Mouse (Mus musculus): Measurements from ENCODE around the gene Ccdc12. TPM values are rescaled to one million over a fixed set of nuclear protein-coding genes. Genes with fewer than 3 reads are reported as not detected.

Ccdc12 gene
- total RNA-seq, 2 experiments from 2014 or later, result 65.9 to 74.9 TPM

DNA sequence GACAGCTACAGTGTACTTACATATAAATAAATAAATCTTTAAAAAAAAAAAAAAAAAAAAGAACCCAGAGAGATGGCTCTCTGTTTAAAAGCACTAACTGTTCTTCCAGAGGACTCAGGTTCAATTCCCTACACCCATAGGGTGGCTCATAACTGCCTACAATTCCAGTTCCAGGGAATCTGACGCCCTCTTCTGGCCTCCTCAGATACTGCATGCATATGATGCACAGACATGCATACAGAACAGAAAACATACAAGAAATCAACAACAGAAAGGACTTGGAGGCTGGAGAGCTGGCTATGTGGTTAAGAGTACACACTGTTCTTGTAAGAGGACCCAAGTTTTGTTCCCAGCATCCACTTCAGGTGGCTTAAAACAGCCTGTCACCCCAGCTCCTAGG, 81.8 kb downstream of the Ccdc12 start:
- no peak for DNase-seq (ENCODE audit: low spot score in 2 of 2)

DNA sequence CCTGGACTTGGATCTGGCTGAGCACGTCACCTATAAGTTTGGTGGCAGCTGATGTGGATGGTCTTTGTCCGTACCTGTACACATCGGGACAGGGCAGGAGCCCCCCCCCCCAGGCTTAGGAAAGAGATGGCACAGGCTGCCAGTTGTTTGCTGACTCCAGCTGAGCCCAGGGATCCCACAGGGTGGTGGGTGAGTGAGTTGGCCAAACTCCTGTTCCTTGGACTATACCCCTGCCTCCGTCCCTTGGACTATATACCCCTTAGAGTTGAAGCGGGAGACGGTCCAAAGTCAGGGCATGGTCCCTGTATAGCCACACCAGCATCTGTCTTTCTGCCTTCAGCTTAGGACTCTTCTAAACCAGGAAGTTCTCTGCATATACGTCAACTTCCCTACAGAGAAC, 83.7 kb downstream of the Ccdc12 start:
- no peak for DNase-seq (ENCODE audit: low spot score in 2 of 2)

GRCm38 (mm10) chr9:110741711-110742294, 85.5 kb downstream of the Ccdc12 start, which contains the start of gene Myl3:
Gene Myl3, plus strand, starts transcription at chr9:110741861.
- DNase-seq (ENCODE audit: low spot score in 2 of 2), result no peak

DNA sequence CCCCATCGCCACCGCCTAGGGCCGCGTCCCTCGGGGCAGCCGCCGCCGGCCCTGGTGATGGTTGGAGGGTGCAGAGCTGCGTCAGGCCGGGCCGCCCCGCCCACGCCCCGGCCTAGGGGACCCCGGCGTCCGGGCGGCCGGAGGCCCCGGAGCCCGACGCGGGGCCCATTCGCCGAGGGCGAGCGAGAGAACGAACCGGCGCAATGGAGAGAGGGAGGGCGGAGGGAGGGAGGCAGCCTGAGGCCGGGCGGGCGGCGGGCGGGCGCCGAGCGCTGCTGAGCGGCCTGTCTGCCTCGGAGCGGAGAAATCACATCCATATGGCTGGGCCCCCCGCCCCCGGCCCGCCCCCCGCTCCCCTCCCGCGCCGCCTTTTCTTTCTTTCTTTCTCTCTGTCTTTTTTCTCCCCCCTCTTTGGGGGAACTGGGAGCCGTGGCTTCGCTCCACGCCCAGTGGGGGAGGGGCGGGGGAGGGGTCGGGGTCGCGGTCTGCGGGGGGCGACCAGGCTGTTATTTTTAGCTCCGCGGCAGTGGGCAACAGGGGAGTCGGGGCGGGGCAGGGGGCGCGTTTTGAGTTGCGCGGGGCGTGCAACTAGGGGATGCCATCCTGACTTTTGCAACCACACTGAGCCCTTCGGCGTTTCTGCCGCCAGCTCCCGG, 86.1 kb downstream of the Ccdc12 start:
- DNase-seq (ENCODE audit: low spot score in 2 of 2), result no peak

- DNase-seq (ENCODE audit: low spot score in 2 of 2), result no peak
Measured at GRCm38 (mm10) chr9:110742951-110743455, 86.7 kb downstream of the Ccdc12 start.

DNA sequence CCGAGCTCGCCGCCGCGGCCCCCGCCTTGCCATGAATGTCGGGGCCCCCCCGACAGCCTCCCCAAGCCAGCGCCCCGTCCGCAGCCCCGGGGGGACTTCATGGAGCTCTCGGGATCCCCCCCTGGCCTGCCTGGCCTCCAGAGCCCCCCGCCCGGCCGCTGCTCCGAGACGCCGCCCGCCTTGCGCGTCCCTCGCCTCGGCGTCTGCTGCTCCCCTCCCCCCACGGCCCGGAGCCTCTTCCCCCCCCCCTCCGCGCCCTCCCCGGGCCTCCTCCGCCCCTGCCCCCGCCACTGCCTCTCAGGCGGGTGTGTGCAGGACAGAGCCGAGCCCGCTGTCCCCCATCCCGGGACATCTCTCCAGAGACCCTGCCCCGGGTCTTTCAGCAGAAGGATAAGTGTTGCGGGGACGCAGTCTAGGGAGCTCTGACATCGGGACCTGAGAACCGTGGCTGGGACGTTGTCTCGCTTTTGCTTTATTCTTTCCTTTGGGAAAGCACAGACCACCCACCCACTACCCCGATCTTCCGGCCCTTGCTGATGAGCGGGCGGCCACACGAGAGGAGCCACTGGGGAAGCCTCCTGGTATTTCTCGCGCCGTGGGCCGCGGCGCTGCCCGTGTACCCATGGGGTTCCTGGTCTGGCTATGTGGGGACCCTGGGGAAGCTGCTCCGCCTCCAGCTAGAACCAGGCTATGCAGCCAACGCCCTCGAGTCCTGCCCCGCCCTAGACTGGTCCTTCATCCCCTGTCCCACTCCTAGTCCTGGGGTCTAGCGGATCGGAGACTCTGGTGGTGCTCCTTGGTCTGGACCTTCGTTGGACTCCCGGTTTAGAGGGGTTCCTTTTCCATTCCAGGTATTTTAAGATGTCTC, 87.4 kb downstream of the Ccdc12 start:
- DNase-seq (ENCODE audit: low spot score in 2 of 2), result no peak

DNA sequence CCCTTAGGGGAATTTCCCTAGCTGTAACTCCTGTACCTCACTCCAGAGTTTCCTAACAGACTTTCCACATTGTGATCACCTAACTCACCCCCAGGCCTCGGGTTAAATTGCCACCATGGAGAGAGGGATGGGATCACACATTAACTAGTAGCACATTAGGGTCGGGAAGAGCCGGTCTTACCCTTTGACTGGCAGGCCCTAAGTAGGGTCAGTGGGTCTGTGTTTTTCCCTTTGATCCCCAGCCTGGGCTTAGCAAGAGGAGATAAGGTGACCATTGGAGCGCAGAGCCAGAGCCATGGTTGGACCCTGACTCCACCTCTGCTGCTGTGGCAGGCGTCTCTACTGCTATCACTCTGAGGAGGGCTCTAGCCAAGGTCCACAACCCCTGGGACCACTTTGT, 89.4 kb downstream of the Ccdc12 start:
- no peak for DNase-seq (ENCODE audit: low spot score in 2 of 2)

DNA sequence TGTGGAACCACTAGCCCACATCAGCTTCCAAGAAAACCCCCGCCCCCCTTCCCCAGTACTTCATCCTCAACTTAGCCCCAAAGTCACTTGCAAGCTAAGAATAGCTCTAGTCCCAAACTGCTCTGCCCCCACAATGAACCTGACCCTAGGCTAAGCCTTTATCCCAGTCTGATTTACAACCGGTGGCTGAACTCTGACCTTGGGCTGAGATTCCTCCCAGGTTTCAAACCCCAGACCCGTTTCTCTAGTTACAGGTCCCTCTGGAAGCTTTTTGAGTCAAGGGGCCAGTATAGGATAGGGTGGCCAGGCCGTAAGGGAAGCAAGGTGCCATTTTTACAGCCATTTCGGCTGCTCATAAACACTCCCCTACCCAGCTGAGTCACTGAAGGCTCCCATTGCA, 89.9 kb downstream of the Ccdc12 start:
- DNase-seq (ENCODE audit: low spot score in 2 of 2), result no peak

- no peak for DNase-seq (ENCODE audit: low spot score in 2 of 2)
Measured at GRCm38 (mm10) chr9:110746961-110747360, 90.7 kb downstream of the Ccdc12 start, which contains the start of gene Pth1r. Gene Pth1r, minus strand, starts transcription at chr9:110747145.

DNA sequence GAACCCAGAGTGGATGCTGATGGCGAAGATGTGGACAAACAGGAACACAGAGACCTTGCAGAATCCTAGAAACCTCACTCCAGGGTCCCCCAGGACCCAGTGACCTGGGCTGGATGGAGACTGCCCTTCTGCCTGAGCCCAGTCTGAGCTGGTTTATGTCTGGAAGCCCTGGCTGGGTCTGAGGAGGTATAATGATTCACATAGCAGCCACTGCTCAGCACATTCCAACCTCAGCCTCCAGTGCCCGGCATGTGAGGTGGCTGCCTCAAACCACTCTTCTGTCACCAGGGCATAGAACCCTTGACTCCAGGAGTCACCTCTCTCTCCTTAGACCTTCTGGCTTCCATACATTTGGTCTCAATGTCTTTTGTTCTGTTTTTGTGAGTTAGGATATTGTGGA, 92.1 kb downstream of the Ccdc12 start:
- no peak for DNase-seq (ENCODE audit: low spot score in 2 of 2)

GRCm38 (mm10) chr9:110750404-110751187, 94.3 kb downstream of the Ccdc12 start:
- DNase-seq (ENCODE audit: low spot score in 2 of 2), result no peak

GRCm38 (mm10) chr9:110751412-110751811, 95.1 kb downstream of the Ccdc12 start:
- no peak for DNase-seq (ENCODE audit: low spot score in 2 of 2)

DNA sequence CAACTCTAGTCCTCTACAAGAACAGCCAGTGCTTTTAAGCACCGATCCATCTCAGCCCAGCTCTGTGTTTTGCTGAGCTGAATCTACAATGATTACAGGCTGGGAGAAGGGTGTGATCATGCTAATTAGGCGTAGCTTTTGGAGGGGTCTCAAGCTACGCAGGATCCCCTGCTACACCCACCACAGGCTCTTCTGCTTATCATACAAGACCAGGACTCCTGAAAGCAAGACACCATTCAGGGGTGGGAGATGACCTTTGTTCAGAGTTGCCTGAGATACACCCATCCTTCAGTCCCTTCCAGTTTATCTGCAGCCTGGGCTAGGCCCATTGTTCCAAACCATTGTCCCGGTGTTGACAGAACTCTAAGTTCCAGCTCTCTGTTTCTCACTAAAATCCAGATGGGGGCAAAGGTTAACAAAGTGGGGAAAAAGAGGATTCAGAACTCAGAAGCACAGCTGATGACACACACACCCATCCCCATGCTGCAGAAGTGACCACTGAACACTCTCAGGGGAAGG, 96.7 kb downstream of the Ccdc12 start:
- DNase-seq (ENCODE audit: low spot score in 2 of 2), result no peak

DNA sequence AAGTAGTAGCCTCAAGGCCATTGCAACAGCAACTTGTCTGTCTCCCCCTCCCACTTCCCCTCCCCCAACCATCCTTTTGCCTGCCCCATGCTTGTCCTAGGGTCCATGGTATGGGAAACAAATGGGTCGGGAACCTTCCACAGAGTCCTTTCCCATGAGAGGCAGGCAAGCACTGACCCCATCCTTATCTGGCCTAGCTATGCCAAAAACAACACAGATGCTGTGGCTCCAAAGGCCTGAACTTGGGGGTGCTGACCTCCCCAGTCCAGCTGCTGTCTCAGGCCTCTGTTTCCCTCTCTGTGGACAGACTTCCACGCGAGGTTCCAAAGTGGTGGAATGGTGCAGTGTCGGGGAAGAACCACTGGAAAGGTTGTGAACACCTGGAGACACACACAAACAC, 97.5 kb downstream of the Ccdc12 start:
- no peak for DNase-seq (ENCODE audit: low spot score in 2 of 2)

- DNase-seq (ENCODE audit: low spot score in 2 of 2), result no peak
Measured at GRCm38 (mm10) chr9:110757816-110758215, 101.5 kb downstream of the Ccdc12 start.

DNA sequence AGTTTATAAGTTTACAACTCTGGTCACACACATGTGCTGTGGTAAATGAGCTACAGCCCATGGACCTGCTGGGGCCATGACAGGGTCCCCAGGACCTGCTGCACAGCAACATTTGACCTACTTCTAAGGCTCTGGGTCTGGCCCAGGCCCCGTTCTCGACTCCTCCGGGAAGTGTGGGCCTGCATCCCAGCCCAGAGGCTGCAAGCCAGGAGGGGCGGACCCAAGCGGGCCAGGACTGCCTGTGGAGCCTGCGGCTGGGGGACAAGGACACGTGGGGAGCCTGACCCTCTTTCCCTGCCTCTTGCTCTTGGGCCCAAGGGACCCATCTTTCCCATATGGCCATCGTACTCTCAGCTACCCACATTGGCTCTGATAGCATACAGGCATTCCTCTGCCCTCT, 102.3 kb downstream of the Ccdc12 start:
- peak in 1 of 2 experiments; percentile 27 for DNase-seq (ENCODE audit: low spot score in 2 of 2)

- DNase-seq (ENCODE audit: low spot score in 2 of 2), result peak in 1 of 2 experiments; percentile 31
Measured at GRCm38 (mm10) chr9:110759265-110759664, 103.0 kb downstream of the Ccdc12 start.

- no peak for DNase-seq (ENCODE audit: low spot score in 2 of 2)
Measured at GRCm38 (mm10) chr9:110760886-110761285, 104.6 kb downstream of the Ccdc12 start.
